Mouse (Mus musculus) brain, embryonic 14.5 days (tissue): Measurements from ENCODE around the gene Washc1.
"Not testable (repeated sequence)": the region's sequence is repeated elsewhere in the genome, so short reads cannot be mapped to it uniquely, and the experiment has no call there.

Source experiments
- CTCF ChIP-seq: fragments of 200-500 bp; IDR thresholded peaks from 2 replicates; pipeline ENCODE4 v1.5.1; 2012; ENCODE audit warnings: inconsistent platforms, mild to moderate bottlenecking, moderate library complexity, borderline replicate concordance; ENCODE audit not compliant: insufficient read depth, insufficient read length; ENCODE audit errors: extremely low read depth
- POLR2A ChIP-seq: fragments of 200-500 bp; IDR thresholded peaks from 2 replicates; pipeline ENCODE4 v1.6.1; 2012; ENCODE audit warnings: mild to moderate bottlenecking, inconsistent platforms, borderline replicate concordance; ENCODE audit not compliant: poor library complexity, insufficient read depth, insufficient read length, severe bottlenecking; ENCODE audit errors: extremely low read depth

GRCm38 (mm10) chr17:66152706-66153662 is 41.6 kb downstream of the Washc1 start:
- TF ChIP-seq POLR2A, CTCF: not testable (repeated sequence)
